Mouse (Mus musculus): Measurements from ENCODE around the gene Rbks. TPM values are rescaled to one million over a fixed set of nuclear protein-coding genes. Genes with fewer than 3 reads are reported as not detected.
"Not testable (repeated sequence)": the region's sequence is repeated elsewhere in the genome, so short reads cannot be mapped to it uniquely, and the experiment has no call there.

Rbks gene
- polyA plus RNA-seq, 1 experiment from 2014 or later: 1.7 TPM

GRCm38 (mm10) chr5:31591122-31591521 is 106.3 kb downstream of the Rbks start:
- WGBS: 98% methylated on average over 7 of the region's 7 CpGs

GRCm38 (mm10) chr5:31589711-31590319 is 107.6 kb downstream of the Rbks start:
- H3K9ac ChIP-seq (replicated peaks): no peak overlapping the region
- H3K27ac ChIP-seq: no peak overlapping the region
- no peaks in the 10 kb centered on the region for H3K4me1 ChIP-seq (replicated peaks)
- no peaks in the 10 kb centered on the region for H3K36me3 ChIP-seq
- H3K4me3 ChIP-seq (replicated peaks): no peak overlapping the region
- no peaks in the 10 kb centered on the region for H3K27me3 ChIP-seq
- 0 out of 2 replicates have a peak, but pooled peaks cover 3% of the 10 kb centered on the region for H3K9me3 ChIP-seq
- ATAC-seq: no peak
- WGBS: 79% methylated on average over 14 of the region's 14 CpGs
- no peak overlapping the region for H3K4me2 ChIP-seq (replicated peaks)

More at GRCm38 (mm10) chr5:31591122-31591521, 106.3 kb downstream of the Rbks start:
- H3K9me3 ChIP-seq: 0 out of 2 replicates have a peak, but pooled peaks cover 3% of the 10 kb centered on the region
- no peaks in the 10 kb centered on the region for H3K27me3 ChIP-seq
- no peak overlapping the region for H3K4me2 ChIP-seq (replicated peaks)
- 0 out of 2 replicates have a peak, but pooled peaks cover 2% of the 10 kb centered on the region for H3K4me1 ChIP-seq (replicated peaks)
- no peak for ATAC-seq
- no peak overlapping the region for H3K4me3 ChIP-seq (replicated peaks)
- H3K36me3 ChIP-seq: no peaks in the 10 kb centered on the region
- H3K9ac ChIP-seq (replicated peaks): no peak overlapping the region
- no peak overlapping the region for H3K27ac ChIP-seq

- not testable (repeated sequence) for H3K4me1 ChIP-seq (replicated peaks); ATAC-seq; H3K9ac ChIP-seq (replicated peaks); H3K36me3 ChIP-seq; H3K4me3 ChIP-seq (replicated peaks); H3K4me2 ChIP-seq (replicated peaks); H3K27ac ChIP-seq; H3K27me3 ChIP-seq; H3K9me3 ChIP-seq
- WGBS: 85% methylated on average over 8 of the region's 8 CpGs
Observed at GRCm38 (mm10) chr5:31588672-31589071, 108.8 kb downstream of the Rbks start.

- no peak for ATAC-seq
- H3K4me2 ChIP-seq (replicated peaks): no peak overlapping the region
- H3K4me1 ChIP-seq (replicated peaks): no peaks in the 10 kb centered on the region
- H3K4me3 ChIP-seq (replicated peaks): no peak overlapping the region
- no peak overlapping the region for H3K9ac ChIP-seq (replicated peaks)
- H3K9me3 ChIP-seq: 0 out of 2 replicates have a peak, but pooled peaks cover 3% of the 10 kb centered on the region
- no peaks in the 10 kb centered on the region for H3K36me3 ChIP-seq
- H3K27me3 ChIP-seq: no peaks in the 10 kb centered on the region
- WGBS: 75% methylated on average over 2 of the region's 2 CpGs
- H3K27ac ChIP-seq: no peak overlapping the region
Observed at GRCm38 (mm10) chr5:31588016-31588415, 109.4 kb downstream of the Rbks start.

GRCm38 (mm10) chr5:31585526-31585925 is 111.9 kb downstream of the Rbks start:
- 0 out of 2 replicates have a peak, but pooled peaks cover 3% of the 10 kb centered on the region for H3K9me3 ChIP-seq
- no peaks in the 10 kb centered on the region for H3K36me3 ChIP-seq
- H3K4me1 ChIP-seq (replicated peaks): no peaks in the 10 kb centered on the region
- H3K27ac ChIP-seq: no peak overlapping the region
- 92% methylated on average over 4 of the region's 4 CpGs for WGBS
- H3K9ac ChIP-seq (replicated peaks): no peak overlapping the region
- no peak overlapping the region for H3K4me3 ChIP-seq (replicated peaks)
- no peak overlapping the region for H3K4me2 ChIP-seq (replicated peaks)
- H3K27me3 ChIP-seq: no peaks in the 10 kb centered on the region
- no peak for ATAC-seq

- Histone ChIP-seq H3K4me1 (replicated peaks) (no peaks in the 10 kb centered on the region), H3K27ac (no peak overlapping the region), H3K9ac (replicated peaks) (no peak overlapping the region), H3K4me3 (replicated peaks) (no peak overlapping the region), H3K36me3 (no peaks in the 10 kb centered on the region), H3K27me3 (no peaks in the 10 kb centered on the region), H3K4me2 (replicated peaks) (no peak overlapping the region), H3K9me3 (no peaks in the 10 kb centered on the region)
- ATAC-seq: no peak
- WGBS: 82% methylated on average over 2 of the region's 2 CpGs
Observed at GRCm38 (mm10) chr5:31583261-31583660, 114.2 kb downstream of the Rbks start.

GRCm38 (mm10) chr5:31581932-31582331 is 115.5 kb downstream of the Rbks start:
- no peaks in the 10 kb centered on the region for H3K27me3 ChIP-seq
- WGBS: 78% methylated on average over 3 of the region's 3 CpGs
- no peaks in the 10 kb centered on the region for H3K4me1 ChIP-seq (replicated peaks)
- no peak overlapping the region for H3K9ac ChIP-seq (replicated peaks)
- no peak overlapping the region for H3K4me2 ChIP-seq (replicated peaks)
- no peaks in the 10 kb centered on the region for H3K36me3 ChIP-seq
- H3K27ac ChIP-seq: no peak overlapping the region
- ATAC-seq: no peak
- H3K9me3 ChIP-seq: no peaks in the 10 kb centered on the region
- no peak overlapping the region for H3K4me3 ChIP-seq (replicated peaks)

- no peak overlapping the region for H3K4me3 ChIP-seq (replicated peaks)
- no peak for ATAC-seq
- H3K27ac ChIP-seq: no peak overlapping the region
- WGBS: 83% methylated on average over 6 of the region's 6 CpGs
- no peaks in the 10 kb centered on the region for H3K9me3 ChIP-seq
- H3K4me2 ChIP-seq (replicated peaks): no peak overlapping the region
- H3K9ac ChIP-seq (replicated peaks): no peak overlapping the region
- H3K4me1 ChIP-seq (replicated peaks): no peaks in the 10 kb centered on the region
- H3K27me3 ChIP-seq: no peaks in the 10 kb centered on the region
- no peaks in the 10 kb centered on the region for H3K36me3 ChIP-seq
Observed at GRCm38 (mm10) chr5:31581263-31581662, 116.2 kb downstream of the Rbks start.

GRCm38 (mm10) chr5:31576539-31576975 is 120.9 kb downstream of the Rbks start:
- 84% methylated on average over 7 of the region's 7 CpGs for WGBS
- H3K27ac ChIP-seq: no peak overlapping the region
- no peak overlapping the region for H3K4me3 ChIP-seq (replicated peaks)
- H3K27me3 ChIP-seq: no peaks in the 10 kb centered on the region
- H3K4me2 ChIP-seq (replicated peaks): no peak overlapping the region
- H3K4me1 ChIP-seq (replicated peaks): no peaks in the 10 kb centered on the region
- ATAC-seq: no peak
- no peak overlapping the region for H3K9ac ChIP-seq (replicated peaks)
- H3K36me3 ChIP-seq: no peaks in the 10 kb centered on the region
- no peaks in the 10 kb centered on the region for H3K9me3 ChIP-seq

Small RNA genes within 50 kb of the gene (microRNA-seq; reads per million reads assigned to microRNA genes)
- not detected for gene Mir3473e

Other genes with a start within 250 kb of the Rbks start
- 124 and 125 TPM in 2 replicates for gene Zfp512, start 245.2 kb downstream of the Rbks start, polyA plus RNA-seq (2015; fragmentation: Nextera tagmentation; extraction: Ambion mirVana)
- gene 4930548H24Rik, start 211.9 kb downstream of the Rbks start, polyA plus RNA-seq (2015; fragmentation: Nextera tagmentation; extraction: Ambion mirVana): 0.13 and 0.18 TPM in 2 replicates
- gene Gpn1, start 202.9 kb downstream of the Rbks start, polyA plus RNA-seq (2015; fragmentation: Nextera tagmentation; extraction: Ambion mirVana): 78.3 and 80.5 TPM in 2 replicates
- 32.6 and 34.8 TPM in 2 replicates for gene Slc4a1ap, start 170.6 kb downstream of the Rbks start, polyA plus RNA-seq (2015; fragmentation: Nextera tagmentation; extraction: Ambion mirVana)
- 30.5 and 33.7 TPM in 2 replicates for gene Supt7l, start 169.8 kb downstream of the Rbks start, polyA plus RNA-seq (2015; fragmentation: Nextera tagmentation; extraction: Ambion mirVana)
- 188 and 192 TPM in 2 replicates for gene Mrpl33, start 100.7 kb downstream of the Rbks start, polyA plus RNA-seq (2015; fragmentation: Nextera tagmentation; extraction: Ambion mirVana)
- 63.4 and 64.7 TPM in 2 replicates for gene Babam2, start 57 bp upstream of the Rbks start, polyA plus RNA-seq (2015; fragmentation: Nextera tagmentation; extraction: Ambion mirVana)

Data from midbrain, embryonic 13.5 days (tissue).